Mouse (Mus musculus): ENCODE measurements at regions not wholly inside any gene's neighbourhood (a gene's known extent, or its start where the extent isn't known, plus 50 kb on each side); places are given as distances from the start of the nearest gene placed in this dataset.

DNA sequence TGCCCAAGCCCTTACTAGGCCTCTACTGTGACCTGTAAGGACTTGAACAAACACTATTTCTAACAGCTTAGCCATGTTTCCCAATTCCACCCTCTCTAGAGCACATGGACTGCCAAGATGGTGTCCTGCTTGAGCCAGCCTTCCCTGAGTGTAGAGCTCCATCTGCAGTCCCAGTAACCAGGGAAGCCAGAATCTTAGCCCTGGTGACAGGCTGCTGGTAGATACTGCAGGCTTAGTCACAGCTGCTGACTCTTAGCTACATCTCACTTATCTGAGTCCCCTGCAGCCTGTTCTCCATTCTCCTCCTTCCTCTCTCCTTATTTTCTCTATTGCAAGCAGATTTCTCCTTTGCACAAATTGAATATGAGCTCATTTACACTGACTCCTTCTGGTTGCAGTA lies 101.5 kb upstream of the Foxa2 start:
- TF ChIP-seq EP300 (IDR thresholded peaks at IDR 0.05; ENCODE audit: low read depth): no peak
- no peak for TF ChIP-seq CTCF (IDR thresholded peaks at IDR 0.05; ENCODE audit: low read depth)
- H3K4me2 ChIP-seq (ENCODE audit: low read depth, low read length): no peak overlapping the region
- no peaks in the 10 kb centered on the region for H3K27me3 ChIP-seq (ENCODE audit: insufficient read depth, low read length)
- H3K36me3 ChIP-seq (replicated peaks; ENCODE audit: insufficient read depth, low read length): no peaks in the 10 kb centered on the region
- H3K4me1 ChIP-seq (ENCODE audit: insufficient read depth): no peaks in the 10 kb centered on the region
- no peak for DNase-seq
- no peak overlapping the region for H3K4me3 ChIP-seq (ENCODE audit: low read depth, low read length)
- no peaks in the 10 kb centered on the region for H3K9me3 ChIP-seq (ENCODE audit: low read length)
- no peak for ATAC-seq
- no peak overlapping the region for H3K9ac ChIP-seq (replicated peaks)
- no peak overlapping the region for H3K27ac ChIP-seq (ENCODE audit: low read depth)

GRCm38 (mm10) chr2:148149426-148149825 lies 102.7 kb upstream of the Foxa2 start:
- Histone ChIP-seq H3K4me2 (ENCODE audit: low read depth, low read length) (no peak overlapping the region), H3K4me3 (ENCODE audit: low read depth, low read length) (no peak overlapping the region), H3K36me3 (replicated peaks; ENCODE audit: insufficient read depth, low read length) (no peaks in the 10 kb centered on the region), H3K27ac (ENCODE audit: low read depth) (no peak overlapping the region), H3K4me1 (ENCODE audit: insufficient read depth) (no peaks in the 10 kb centered on the region), H3K9me3 (ENCODE audit: low read length) (no peaks in the 10 kb centered on the region), H3K9ac (replicated peaks) (no peak overlapping the region), H3K27me3 (ENCODE audit: insufficient read depth, low read length) (no peaks in the 10 kb centered on the region)
- DNase-seq (no peak), ATAC-seq (no peak)
- WGBS (ENCODE audit: insufficient replicate concordance): 68% methylated on average over 1 of the region's 1 CpGs
- no peak for TF ChIP-seq EP300 (IDR thresholded peaks at IDR 0.05; ENCODE audit: low read depth)
- no peak for TF ChIP-seq CTCF (IDR thresholded peaks at IDR 0.05; ENCODE audit: low read depth)

DNA sequence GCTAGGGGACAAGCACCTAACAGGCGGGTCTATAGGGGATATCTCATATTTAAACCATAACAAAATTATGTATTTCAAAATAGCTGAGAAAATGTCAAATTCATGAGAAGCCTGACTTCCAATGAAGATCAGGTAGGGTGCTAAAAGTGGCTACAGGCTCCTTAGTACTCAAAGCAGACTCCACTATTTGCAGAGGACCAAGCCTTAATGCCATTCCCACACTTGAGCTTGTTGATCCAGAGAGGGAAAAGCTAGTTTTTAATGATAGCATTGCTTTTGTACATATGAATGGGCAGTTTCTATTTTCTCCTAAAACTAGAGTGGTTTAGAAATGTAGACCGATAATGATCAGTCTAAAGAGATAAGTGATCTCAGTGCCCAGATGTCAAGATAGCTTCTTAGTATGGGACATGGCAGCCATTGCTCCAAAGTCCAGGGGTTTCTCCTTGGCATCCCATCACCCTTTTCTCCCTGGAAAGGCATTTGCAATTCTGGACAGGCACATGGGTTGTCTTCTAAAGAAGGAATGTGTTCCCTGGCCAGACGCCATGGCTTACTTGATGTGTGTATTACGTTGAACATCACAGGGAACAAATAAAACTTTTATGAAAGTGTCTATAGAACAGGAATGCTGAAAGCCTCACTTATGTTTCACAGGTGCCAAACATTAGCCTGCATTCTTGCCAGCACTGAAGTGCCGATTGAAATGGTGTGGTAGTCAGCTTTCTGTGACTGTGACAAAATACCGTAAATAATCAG lies 106.9 kb upstream of the Foxa2 start:
- no peak for TF ChIP-seq EP300 (IDR thresholded peaks at IDR 0.05; ENCODE audit: low read depth)
- TF ChIP-seq CTCF (IDR thresholded peaks at IDR 0.05; ENCODE audit: low read depth): no peak
- DNase-seq (no peak), ATAC-seq (no peak)
- no peak overlapping the region for H3K27ac ChIP-seq (ENCODE audit: low read depth)
- H3K9me3 ChIP-seq (ENCODE audit: low read length): no peaks in the 10 kb centered on the region
- H3K36me3 ChIP-seq (replicated peaks; ENCODE audit: insufficient read depth, low read length): no peaks in the 10 kb centered on the region
- 79% methylated on average over 6 of the region's 6 CpGs for WGBS (ENCODE audit: insufficient replicate concordance)
- no peaks in the 10 kb centered on the region for H3K4me1 ChIP-seq (ENCODE audit: insufficient read depth)
- no peak overlapping the region for H3K9ac ChIP-seq (replicated peaks)
- H3K27me3 ChIP-seq (ENCODE audit: insufficient read depth, low read length): no peaks in the 10 kb centered on the region
- no peak overlapping the region for H3K4me3 ChIP-seq (ENCODE audit: low read depth, low read length)
- H3K4me2 ChIP-seq (ENCODE audit: low read depth, low read length): no peak overlapping the region

GRCm38 (mm10) chr2:148156122-148156521 lies 109.4 kb upstream of the Foxa2 start:
- no peak for ATAC-seq
- no peaks in the 10 kb centered on the region for H3K27me3 ChIP-seq (ENCODE audit: insufficient read depth, low read length)
- H3K4me1 ChIP-seq (ENCODE audit: insufficient read depth): no peaks in the 10 kb centered on the region
- no peaks in the 10 kb centered on the region for H3K9me3 ChIP-seq (ENCODE audit: low read length)
- H3K36me3 ChIP-seq (replicated peaks; ENCODE audit: insufficient read depth, low read length): no peaks in the 10 kb centered on the region
- 77% methylated on average over 2 of the region's 2 CpGs for WGBS (ENCODE audit: insufficient replicate concordance)
- H3K4me2 ChIP-seq (ENCODE audit: low read depth, low read length): no peak overlapping the region
- no peak overlapping the region for H3K27ac ChIP-seq (ENCODE audit: low read depth)
- no peak overlapping the region for H3K4me3 ChIP-seq (ENCODE audit: low read depth, low read length)
- H3K9ac ChIP-seq (replicated peaks): no peak overlapping the region
- DNase-seq: no peak
- TF ChIP-seq EP300 (IDR thresholded peaks at IDR 0.05; ENCODE audit: low read depth) (no peak), CTCF (IDR thresholded peaks at IDR 0.05; ENCODE audit: low read depth) (no peak)

- TF ChIP-seq CTCF (IDR thresholded peaks at IDR 0.05; ENCODE audit: low read depth): no peak
- no peak for TF ChIP-seq EP300 (IDR thresholded peaks at IDR 0.05; ENCODE audit: low read depth)
- no peak overlapping the region for H3K9ac ChIP-seq (replicated peaks)
- H3K4me3 ChIP-seq (ENCODE audit: low read depth, low read length): no peak overlapping the region
- no peak for ATAC-seq
- no peaks in the 10 kb centered on the region for H3K4me1 ChIP-seq (ENCODE audit: insufficient read depth)
- H3K27ac ChIP-seq (ENCODE audit: low read depth): no peak overlapping the region
- no peaks in the 10 kb centered on the region for H3K9me3 ChIP-seq (ENCODE audit: low read length)
- no peaks in the 10 kb centered on the region for H3K27me3 ChIP-seq (ENCODE audit: insufficient read depth, low read length)
- WGBS (ENCODE audit: insufficient replicate concordance): 69% methylated on average over 8 of the region's 8 CpGs
- no peak for DNase-seq
- H3K36me3 ChIP-seq (replicated peaks; ENCODE audit: insufficient read depth, low read length): no peaks in the 10 kb centered on the region
- H3K4me2 ChIP-seq (ENCODE audit: low read depth, low read length): no peak overlapping the region
Observed at GRCm38 (mm10) chr2:148159028-148159600, 112.3 kb upstream of the Foxa2 start.

DNA sequence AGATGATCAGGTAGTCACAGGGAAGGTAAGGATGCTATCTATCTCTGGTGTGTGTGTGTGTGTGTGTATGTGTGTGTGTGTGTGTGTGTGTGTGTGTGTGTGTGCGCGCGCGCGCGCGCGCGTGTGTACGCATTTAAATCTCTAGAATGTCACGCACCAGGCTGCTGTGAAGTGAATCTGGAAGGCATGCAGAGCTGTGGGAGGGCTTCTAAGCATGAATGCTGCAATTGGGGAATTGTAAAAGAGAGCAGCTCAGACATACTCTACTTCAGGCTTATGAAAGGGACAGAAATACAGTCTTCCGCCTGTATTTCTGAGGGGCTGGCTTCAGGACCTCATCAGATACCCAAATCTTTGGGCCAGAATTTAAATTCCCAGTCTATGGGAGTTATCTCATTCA lies 114.2 kb upstream of the Foxa2 start:
- H3K9me3 ChIP-seq (ENCODE audit: low read length): no peaks in the 10 kb centered on the region
- TF ChIP-seq CTCF (IDR thresholded peaks at IDR 0.05; ENCODE audit: low read depth) (no peak), EP300 (IDR thresholded peaks at IDR 0.05; ENCODE audit: low read depth) (no peak)
- no peak overlapping the region for H3K9ac ChIP-seq (replicated peaks)
- ATAC-seq (no peak), DNase-seq (no peak)
- H3K27ac ChIP-seq (ENCODE audit: low read depth): no peak overlapping the region
- no peak overlapping the region for H3K4me3 ChIP-seq (ENCODE audit: low read depth, low read length)
- no peak overlapping the region for H3K4me2 ChIP-seq (ENCODE audit: low read depth, low read length)
- H3K27me3 ChIP-seq (ENCODE audit: insufficient read depth, low read length): no peaks in the 10 kb centered on the region
- no peaks in the 10 kb centered on the region for H3K36me3 ChIP-seq (replicated peaks; ENCODE audit: insufficient read depth, low read length)
- H3K4me1 ChIP-seq (ENCODE audit: insufficient read depth): no peaks in the 10 kb centered on the region
- 91% methylated on average over 12 of the region's 12 CpGs for WGBS (ENCODE audit: insufficient replicate concordance)

Measured in liver, postnatal 0 days (tissue).